Mouse (Mus musculus) megakaryocyte, adult 5-6 weeks (primary cell): ENCODE results near the gene Sycn. TPM values are rescaled to one million over a fixed set of nuclear protein-coding genes. Genes with fewer than 3 reads are reported as not detected.
"Not testable (repeated sequence)": the region's sequence is repeated elsewhere in the genome, so short reads cannot be mapped to it uniquely, and the experiment has no call there.

ENCODE experiments used
- ATAC-seq: 2 replicates; pipeline ENCODE4 v1.8.0; 2016; ENCODE audit warnings: mild to moderate bottlenecking, inconsistent platforms; ENCODE audit not compliant: poor library complexity, severe bottlenecking
- total RNA-seq, 2 experiments: library from RNA; stranded (forward) in 1 of 2; stranded (reverse) in 1 of 2; fragments of 153-499, 151-499 nt in 1 of 2; fragments of 221-1000, 200-1000 nt in 1 of 2; gene quantifications; 2 replicates each; pipeline versions ENCODE4 v1.2.3 to v1.2.4; 2015 to 2017

Gene Sycn
- total RNA-seq (2015) (not detected in 2 replicates), total RNA-seq (2017) (not detected in 2 replicates)

- ATAC-seq = no peak
Observed at GRCm38 (mm10) chr7:28540526-28540925, at the start of gene Sycn. Gene Sycn, plus strand, starts transcription at chr7:28540885.

GRCm38 (mm10) chr7:28490903-28491302 is 49.8 kb upstream of the Sycn start:
- no peak for ATAC-seq

- no peak for ATAC-seq
Observed at GRCm38 (mm10) chr7:28492310-28492709, 48.4 kb upstream of the Sycn start.

- no peak for ATAC-seq
Observed at GRCm38 (mm10) chr7:28495426-28495825, 45.3 kb upstream of the Sycn start.

- no peak for ATAC-seq
Observed at GRCm38 (mm10) chr7:28505585-28505984, 35.1 kb upstream of the Sycn start.

GRCm38 (mm10) chr7:28509121-28509520 is 31.6 kb upstream of the Sycn start:
- ATAC-seq = not testable (repeated sequence)

GRCm38 (mm10) chr7:28510405-28510974 is 30.2 kb upstream of the Sycn start, which contains the start of gene Ifnl2:
Gene Ifnl2, minus strand, starts transcription at chr7:28510455.
- not testable (repeated sequence) for ATAC-seq

- ATAC-seq = no peak
Observed at GRCm38 (mm10) chr7:28511441-28511840, 29.2 kb upstream of the Sycn start.

GRCm38 (mm10) chr7:28522536-28522935 is 18.1 kb upstream of the Sycn start, which contains the start of gene Ifnl3:
Gene Ifnl3, plus strand, starts transcription at chr7:28522836.
- ATAC-seq = not testable (repeated sequence)

GRCm38 (mm10) chr7:28527922-28528719 is 12.6 kb upstream of the Sycn start:
- peak; percentile 98 for ATAC-seq

- ATAC-seq = no peak
Observed at GRCm38 (mm10) chr7:28532005-28532404, 8.7 kb upstream of the Sycn start.

- not testable (repeated sequence) for ATAC-seq
Observed at GRCm38 (mm10) chr7:28538886-28539285, 1.8 kb upstream of the Sycn start.

GRCm38 (mm10) chr7:28544051-28544601 is 3.4 kb downstream of the Sycn start:
- no peak for ATAC-seq

GRCm38 (mm10) chr7:28545048-28545890 is 4.6 kb downstream of the Sycn start:
- ATAC-seq = no peak

- ATAC-seq = no peak
Observed at GRCm38 (mm10) chr7:28545891-28546210, 5.2 kb downstream of the Sycn start.

- ATAC-seq = no peak
Observed at GRCm38 (mm10) chr7:28546649-28547048, 6.0 kb downstream of the Sycn start.

GRCm38 (mm10) chr7:28547154-28547553 is 6.5 kb downstream of the Sycn start, which contains the start of gene Nccrp1:
Gene Nccrp1, minus strand, starts transcription at chr7:28547254.
- ATAC-seq = no peak

- peak; percentile 92 for ATAC-seq
Observed at GRCm38 (mm10) chr7:28547628-28548027, 6.9 kb downstream of the Sycn start.

- ATAC-seq = no peak
Observed at GRCm38 (mm10) chr7:28553076-28553475, 12.4 kb downstream of the Sycn start.

- no peak for ATAC-seq
Observed at GRCm38 (mm10) chr7:28555939-28556535, 15.4 kb downstream of the Sycn start.

GRCm38 (mm10) chr7:28557069-28557468 is 16.4 kb downstream of the Sycn start:
- no peak for ATAC-seq
